Mouse (Mus musculus): ENCODE data around the gene Tcf7l2.

DNA sequence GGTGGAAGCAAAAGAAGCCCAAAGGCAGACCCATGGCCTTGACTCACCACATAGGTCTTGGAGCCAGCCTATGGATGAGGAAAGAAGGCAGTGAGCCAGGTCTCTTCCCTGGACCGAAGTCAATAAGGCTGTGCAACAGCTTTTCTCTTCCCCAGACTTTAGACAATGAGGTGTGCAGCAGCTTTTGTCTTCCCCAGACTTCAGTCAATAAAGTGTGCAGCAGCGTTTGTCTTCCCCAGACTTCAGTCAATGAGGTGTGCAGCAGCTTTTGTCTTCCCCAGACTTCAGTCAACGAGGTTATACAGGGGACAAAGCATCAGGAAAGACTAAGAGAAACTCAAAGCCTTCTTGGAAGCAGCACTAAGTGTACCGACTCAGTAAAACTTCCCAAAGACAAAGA is 39.5 kb upstream of the Tcf7l2 start:
- TF ChIP-seq CTCF (IDR thresholded peaks at IDR 0.05; ENCODE audit: low read depth, low read length) (no peak), TAL1 (conservative IDR thresholded peaks at IDR 0.05; ENCODE audit: low read depth, low read length) (no peak), POLR2AphosphoS5 (IDR thresholded peaks at IDR 0.05; ENCODE audit: insufficient replicate concordance, low read depth, low read length) (no peak)

Data from G1E (cell line).